Mouse (Mus musculus) midbrain, embryonic 16.5 days (tissue): ENCODE measurements around the gene Fhit. TPM values are rescaled to one million over a fixed set of nuclear protein-coding genes. Genes with fewer than 3 reads are reported as not detected.

Experiments
- ATAC-seq: fragments of 200-750 bp; cut with Nextera tagmentation; 2 replicates; pipeline ENCODE4 v1.8.0; 2017; ENCODE audit warnings: moderate TSS enrichment
- H3K27ac ChIP-seq: fragments of 300-500 bp; sonication (generic); 2 replicates; pipeline ENCODE4 v1.5.1; 2014; ENCODE audit warnings: mild to moderate bottlenecking, low read length, mixed read lengths
- H3K27me3 ChIP-seq: fragments of 300-500 bp; sonication (generic); 2 replicates; pipeline ENCODE4 v1.6.1; 2014; ENCODE audit warnings: low read depth, low read length, mixed read lengths; ENCODE audit not compliant: control insufficient read depth, insufficient read depth
- H3K36me3 ChIP-seq: fragments of 300-500 bp; sonication (generic); 2 replicates; pipeline ENCODE4 v1.6.1; 2014; ENCODE audit warnings: mild to moderate bottlenecking, low read length, moderate library complexity, mixed read lengths; ENCODE audit not compliant: control insufficient read depth, insufficient read depth
- H3K4me1 ChIP-seq: fragments of 300-500 bp; sonication (generic); 2 replicates; pipeline ENCODE4 v1.6.1; 2014; ENCODE audit warnings: mild to moderate bottlenecking, low read length, mixed read lengths; ENCODE audit not compliant: control insufficient read depth, insufficient read depth
- H3K4me2 ChIP-seq: fragments of 300-500 bp; sonication (generic); 2 replicates; pipeline ENCODE4 v1.6.1; 2014; ENCODE audit warnings: mild to moderate bottlenecking, low read length, mixed read lengths
- H3K4me3 ChIP-seq: fragments of 300-500 bp; sonication (generic); 2 replicates; pipeline ENCODE4 v1.5.1; 2014; ENCODE audit warnings: low read depth, mild to moderate bottlenecking, low read length, moderate library complexity, mixed read lengths
- H3K9ac ChIP-seq: fragments of 300-500 bp; sonication (generic); 2 replicates; pipeline ENCODE4 v1.6.1; 2014; ENCODE audit warnings: low read depth, low read length, mixed read lengths
- H3K9me3 ChIP-seq: fragments of 300-500 bp; sonication (generic); replicated peaks from 2 replicates; pipeline ENCODE4 v1.6.1; 2014; ENCODE audit warnings: mild to moderate bottlenecking, low read length, mixed read lengths; ENCODE audit not compliant: control insufficient read depth, poor library complexity, severe bottlenecking
- WGBS: fragments of 180-500 bp; shearing (Covaris S2); extraction: QIAGEN DNeasy Blood & Tissue Kit; methylation state at CpG from one replicate; pipeline ENCODE4 v1.1.7; 2014; 5-methylcytosine and 5-hydroxymethylcytosine counted together
- polyA plus RNA-seq: library from polyadenylated mRNA; unstranded; fragments of >200 nt; fragmentation: Nextera tagmentation; extraction: Ambion mirVana; gene quantifications from 2 replicates; pipeline ENCODE4 v1.2.1, GENCODE M21; 2015

The Fhit gene
- polyA plus RNA-seq, 1 experiment from 2014 or later: 8.5 TPM

DNA sequence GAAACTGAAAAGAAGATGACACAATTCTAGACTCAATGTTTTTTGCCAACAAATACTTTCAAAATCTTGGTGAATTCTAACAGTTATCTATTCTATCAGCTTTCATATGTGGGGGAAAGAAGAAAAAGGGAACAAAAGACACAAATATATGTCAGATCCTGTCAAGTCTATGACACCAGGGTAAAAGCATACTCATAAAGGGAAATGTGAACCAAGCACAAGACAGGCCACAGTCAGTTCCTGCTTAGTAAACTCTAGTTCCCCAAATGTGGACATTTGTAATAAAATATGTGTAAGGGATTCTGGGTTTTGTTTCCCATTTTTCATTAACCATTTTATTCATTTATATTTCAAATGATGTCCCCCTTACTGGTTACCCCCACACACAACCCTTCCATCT lies 1022.5 kb downstream of the Fhit start:
- Histone ChIP-seq H3K27me3 (no peaks in the 10 kb centered on the region), H3K4me2 (no peak overlapping the region), H3K9me3 (no peaks in the 10 kb centered on the region), H3K9ac (no peak overlapping the region), H3K27ac (no peak overlapping the region), H3K4me3 (no peak overlapping the region), H3K4me1 (no peaks in the 10 kb centered on the region), H3K36me3 (no peaks in the 10 kb centered on the region)
- ATAC-seq: no peak

DNA sequence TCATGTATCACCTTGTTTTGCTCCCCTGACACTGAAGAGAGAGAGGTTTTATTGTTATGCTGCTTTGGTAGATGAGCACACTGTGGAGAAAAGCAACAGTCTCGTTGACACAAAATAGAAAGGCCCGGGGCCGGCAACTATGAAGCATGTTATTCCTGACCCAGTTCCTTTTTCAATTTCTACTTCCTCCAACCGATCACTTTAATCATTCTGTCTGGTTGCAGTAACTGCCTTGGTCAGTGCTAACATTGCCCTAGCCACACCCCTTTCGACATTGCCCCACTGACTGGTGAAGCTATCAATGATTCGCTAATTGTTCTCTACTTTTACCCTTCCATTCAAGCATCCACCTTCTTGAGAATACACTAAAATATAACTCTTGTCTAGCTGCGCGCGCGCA lies 1028.0 kb downstream of the Fhit start:
- Histone ChIP-seq H3K4me1 (no peaks in the 10 kb centered on the region), H3K36me3 (no peaks in the 10 kb centered on the region), H3K4me2 (no peak overlapping the region), H3K9me3 (no peaks in the 10 kb centered on the region), H3K4me3 (no peak overlapping the region), H3K27me3 (no peaks in the 10 kb centered on the region), H3K9ac (no peak overlapping the region), H3K27ac (no peak overlapping the region)
- ATAC-seq: no peak
- 92% methylated on average over 10 of the region's 10 CpGs for WGBS

DNA sequence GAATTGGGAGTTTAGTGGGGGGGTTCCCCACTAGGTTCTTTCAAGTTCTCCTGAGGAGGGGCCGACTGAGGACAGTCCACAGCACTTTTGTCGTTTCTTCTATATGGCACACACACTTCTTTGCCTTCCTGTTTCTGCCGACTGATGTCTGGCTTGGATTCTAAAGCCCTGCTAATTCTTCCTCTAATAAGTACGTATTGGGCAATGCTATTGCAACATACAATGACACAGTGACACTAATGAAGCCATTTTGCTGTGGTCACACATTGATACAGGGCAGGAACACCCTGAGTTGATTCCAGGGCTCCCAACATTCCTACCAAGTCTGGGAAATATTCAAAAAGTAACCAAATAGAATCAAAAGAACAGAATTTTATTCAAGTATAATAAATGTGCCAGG lies 1032.2 kb downstream of the Fhit start:
- H3K4me2 ChIP-seq: no peak overlapping the region
- H3K4me1 ChIP-seq: no peaks in the 10 kb centered on the region
- no peak for ATAC-seq
- WGBS: 90% methylated on average over 4 of the region's 4 CpGs
- H3K27me3 ChIP-seq: no peaks in the 10 kb centered on the region
- H3K9me3 ChIP-seq: no peaks in the 10 kb centered on the region
- no peak overlapping the region for H3K4me3 ChIP-seq
- H3K36me3 ChIP-seq: no peaks in the 10 kb centered on the region
- H3K9ac ChIP-seq: no peak overlapping the region
- H3K27ac ChIP-seq: no peak overlapping the region

GRCm38 (mm10) chr14:10129088-10129487 lies 1032.7 kb downstream of the Fhit start:
- Histone ChIP-seq H3K27ac (no peak overlapping the region), H3K4me2 (no peak overlapping the region), H3K9ac (no peak overlapping the region), H3K9me3 (no peaks in the 10 kb centered on the region), H3K4me3 (no peak overlapping the region), H3K4me1 (no peaks in the 10 kb centered on the region), H3K27me3 (no peaks in the 10 kb centered on the region), H3K36me3 (no peaks in the 10 kb centered on the region)
- 96% methylated on average over 7 of the region's 7 CpGs for WGBS
- ATAC-seq: no peak

- H3K9ac ChIP-seq: no peak overlapping the region
- H3K4me2 ChIP-seq: no peak overlapping the region
- H3K4me1 ChIP-seq: no peaks in the 10 kb centered on the region
- H3K27ac ChIP-seq: no peak overlapping the region
- no peaks in the 10 kb centered on the region for H3K36me3 ChIP-seq
- H3K27me3 ChIP-seq: no peaks in the 10 kb centered on the region
- H3K9me3 ChIP-seq: no peaks in the 10 kb centered on the region
- no peak for ATAC-seq
- no peak overlapping the region for H3K4me3 ChIP-seq
Measured at GRCm38 (mm10) chr14:10126536-10126935, 1035.3 kb downstream of the Fhit start.

DNA sequence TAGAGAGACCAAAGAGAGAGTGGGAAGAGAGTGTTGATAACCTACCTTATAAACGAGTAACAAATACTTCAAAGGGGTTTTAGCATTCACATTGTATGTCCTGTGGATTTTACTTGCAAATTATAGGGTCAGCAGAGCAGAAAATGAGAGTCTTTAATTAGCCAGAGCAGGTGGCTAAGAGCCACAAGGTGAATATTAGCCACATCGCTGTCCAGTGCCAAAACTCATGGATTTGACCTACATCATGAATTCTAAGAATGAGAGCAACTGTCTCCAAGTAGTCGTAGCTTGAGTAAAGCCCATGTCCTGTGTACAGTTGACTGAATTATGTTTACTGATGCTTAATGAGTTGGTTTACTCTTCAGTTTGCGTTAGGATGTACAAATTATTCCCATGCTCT lies 1039.7 kb downstream of the Fhit start:
- no peak overlapping the region for H3K27ac ChIP-seq
- no peak overlapping the region for H3K4me2 ChIP-seq
- H3K27me3 ChIP-seq: no peaks in the 10 kb centered on the region
- no peaks in the 10 kb centered on the region for H3K36me3 ChIP-seq
- H3K4me1 ChIP-seq: no peaks in the 10 kb centered on the region
- ATAC-seq: no peak
- WGBS: 82% methylated on average over 4 of the region's 4 CpGs
- H3K4me3 ChIP-seq: no peak overlapping the region
- H3K9me3 ChIP-seq: no peaks in the 10 kb centered on the region
- H3K9ac ChIP-seq: no peak overlapping the region

- 96% methylated on average over 2 of the region's 2 CpGs for WGBS
Measured at GRCm38 (mm10) chr14:10096236-10096635, 1065.6 kb downstream of the Fhit start.

DNA sequence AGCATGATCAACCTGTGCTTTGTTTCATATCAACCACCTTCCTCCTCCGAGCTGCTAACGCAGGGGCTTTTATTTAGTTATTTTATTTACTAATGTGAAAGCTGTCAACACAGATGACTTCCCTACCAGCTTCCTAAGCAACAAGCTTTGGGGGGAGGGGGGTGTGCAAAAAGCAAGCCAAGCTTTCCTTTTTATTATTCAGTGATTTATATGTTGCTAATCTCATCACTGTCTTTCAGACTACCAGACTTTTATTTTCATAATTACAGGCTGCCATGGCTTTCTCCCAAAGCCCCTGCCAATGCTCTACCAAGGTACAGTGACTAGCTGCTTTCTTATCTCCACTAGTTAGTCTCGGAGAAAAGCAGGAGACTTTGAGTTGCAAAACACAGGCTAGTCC lies 1082.8 kb downstream of the Fhit start:
- H3K36me3 ChIP-seq: no peaks in the 10 kb centered on the region
- H3K9me3 ChIP-seq: no peaks in the 10 kb centered on the region
- no peak for ATAC-seq
- H3K4me3 ChIP-seq: no peak overlapping the region
- H3K27me3 ChIP-seq: no peaks in the 10 kb centered on the region
- 88% methylated on average over 3 of the region's 3 CpGs for WGBS
- no peak overlapping the region for H3K9ac ChIP-seq
- no peaks in the 10 kb centered on the region for H3K4me1 ChIP-seq
- no peak overlapping the region for H3K27ac ChIP-seq
- no peak overlapping the region for H3K4me2 ChIP-seq

More at GRCm38 (mm10) chr14:10096236-10096635, 1065.6 kb downstream of the Fhit start:
- Histone ChIP-seq H3K27me3 (no peaks in the 10 kb centered on the region), H3K4me3 (no peak overlapping the region), H3K36me3 (no peaks in the 10 kb centered on the region), H3K9me3 (no peaks in the 10 kb centered on the region), H3K9ac (no peak overlapping the region), H3K4me1 (no peaks in the 10 kb centered on the region), H3K27ac (no peak overlapping the region), H3K4me2 (no peak overlapping the region)
- ATAC-seq: no peak

DNA sequence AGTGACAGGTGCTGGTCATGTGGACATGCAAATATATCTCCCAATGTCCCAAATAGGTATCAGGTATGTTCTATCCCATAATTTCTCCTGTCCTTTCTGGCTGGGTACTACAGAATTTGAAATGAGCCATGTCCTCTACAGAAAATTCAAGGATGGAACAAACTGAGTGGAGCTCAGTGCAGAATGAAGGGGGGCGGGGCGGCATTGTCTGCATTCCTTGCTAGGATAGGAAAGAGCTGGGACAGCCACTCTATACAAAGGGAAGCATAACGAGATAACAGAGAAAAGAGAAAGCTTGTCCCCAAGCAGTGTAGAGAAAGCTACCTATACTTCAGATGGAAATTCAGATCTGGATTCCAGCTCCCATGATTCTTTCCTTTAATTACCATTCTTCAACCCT lies 1111.9 kb downstream of the Fhit start:
- no peaks in the 10 kb centered on the region for H3K36me3 ChIP-seq
- WGBS: 72% methylated on average over 3 of the region's 3 CpGs
- no peaks in the 10 kb centered on the region for H3K9me3 ChIP-seq
- no peak for ATAC-seq
- no peaks in the 10 kb centered on the region for H3K27me3 ChIP-seq
- no peaks in the 10 kb centered on the region for H3K4me1 ChIP-seq
- H3K4me2 ChIP-seq: no peak overlapping the region
- no peak overlapping the region for H3K9ac ChIP-seq
- no peak overlapping the region for H3K27ac ChIP-seq
- H3K4me3 ChIP-seq: no peak overlapping the region
